Mouse (Mus musculus) hindbrain, postnatal 0 days (tissue): ENCODE measurements around the gene Rmi1. TPM values are rescaled to one million over a fixed set of nuclear protein-coding genes. Genes with fewer than 3 reads are reported as not detected.
"Not testable (repeated sequence)": the region's sequence is repeated elsewhere in the genome, so short reads cannot be mapped to it uniquely, and the experiment has no call there.

Experiments
- ATAC-seq: fragments of 200-750 bp; cut with Nextera tagmentation; 2 replicates; pipeline ENCODE4 v1.8.0; 2017; ENCODE audit warnings: mild to moderate bottlenecking, moderate TSS enrichment, moderate library complexity
- DNase-seq: peaks from one replicate; pipeline ENCODE4 v3.0.0-alpha.2; 2015; ENCODE audit warnings: low spot score
- H3K27ac ChIP-seq: fragments of 300-500 bp; sonication (generic); 2 replicates; pipeline ENCODE4 v1.5.1; 2014; ENCODE audit warnings: mild to moderate bottlenecking
- H3K27me3 ChIP-seq: fragments of 300-500 bp; sonication (generic); 2 replicates; pipeline ENCODE4 v1.6.1; 2014; ENCODE audit warnings: low read length, mixed read lengths; ENCODE audit not compliant: insufficient read depth
- H3K36me3 ChIP-seq: fragments of 300-500 bp; sonication (generic); 2 replicates; pipeline ENCODE4 v1.6.1; 2014; ENCODE audit warnings: low read length, mixed read lengths; ENCODE audit not compliant: insufficient read depth
- H3K4me1 ChIP-seq: fragments of 300-500 bp; sonication (generic); 2 replicates; pipeline ENCODE4 v1.6.1; 2014; ENCODE audit warnings: antibody characterized with exemption, low read length, mixed read lengths; ENCODE audit not compliant: insufficient read depth
- H3K4me2 ChIP-seq: fragments of 300-500 bp; sonication (generic); 2 replicates; pipeline ENCODE4 v1.6.1; 2014; ENCODE audit warnings: low read depth, mild to moderate bottlenecking, low read length, moderate library complexity, mixed read lengths
- H3K4me3 ChIP-seq: fragments of 300-500 bp; sonication (generic); 2 replicates; pipeline ENCODE4 v1.5.1; 2014; ENCODE audit warnings: low read length
- H3K9ac ChIP-seq: fragments of 300-500 bp; sonication (generic); replicated peaks from 2 replicates; pipeline ENCODE4 v1.6.1; 2014; ENCODE audit warnings: mild to moderate bottlenecking, low read length, moderate library complexity, mixed read lengths
- H3K9me3 ChIP-seq: fragments of 300-500 bp; sonication (generic); 2 replicates; pipeline ENCODE4 v1.6.1; 2016; ENCODE audit warnings: low read length, mixed read lengths
- CTCF ChIP-seq: IDR thresholded peaks from 2 replicates; pipeline ENCODE4 v1.5.1; 2016; ENCODE audit warnings: antibody characterized with exemption, control low read depth, low read depth
- whole genome bisulfite sequencing: fragments of 180-500 bp; shearing (Covaris S2); extraction: QIAGEN DNeasy Blood & Tissue Kit; methylation state at CpG from one replicate; pipeline ENCODE4 v1.1.7; 2014; 5-methylcytosine and 5-hydroxymethylcytosine counted together
- polyA plus RNA-seq: library from polyadenylated mRNA; unstranded; fragments of >200 nt; fragmentation: Nextera tagmentation; extraction: Ambion mirVana; gene quantifications from 2 replicates; pipeline ENCODE4 v1.2.1, GENCODE M21; 2015
- total RNA-seq: library from RNA; depleted of rRNA; stranded (reverse); fragments of >200 nt; gene quantifications from 2 replicates; pipeline ENCODE4 v1.2.3, GENCODE M21; 2014; rRNA removed

Rmi1 gene
- 10.8 and 11.1 TPM in 2 replicates for total RNA-seq
- polyA plus RNA-seq, result 19.0 and 19.5 TPM in 2 replicates

DNA sequence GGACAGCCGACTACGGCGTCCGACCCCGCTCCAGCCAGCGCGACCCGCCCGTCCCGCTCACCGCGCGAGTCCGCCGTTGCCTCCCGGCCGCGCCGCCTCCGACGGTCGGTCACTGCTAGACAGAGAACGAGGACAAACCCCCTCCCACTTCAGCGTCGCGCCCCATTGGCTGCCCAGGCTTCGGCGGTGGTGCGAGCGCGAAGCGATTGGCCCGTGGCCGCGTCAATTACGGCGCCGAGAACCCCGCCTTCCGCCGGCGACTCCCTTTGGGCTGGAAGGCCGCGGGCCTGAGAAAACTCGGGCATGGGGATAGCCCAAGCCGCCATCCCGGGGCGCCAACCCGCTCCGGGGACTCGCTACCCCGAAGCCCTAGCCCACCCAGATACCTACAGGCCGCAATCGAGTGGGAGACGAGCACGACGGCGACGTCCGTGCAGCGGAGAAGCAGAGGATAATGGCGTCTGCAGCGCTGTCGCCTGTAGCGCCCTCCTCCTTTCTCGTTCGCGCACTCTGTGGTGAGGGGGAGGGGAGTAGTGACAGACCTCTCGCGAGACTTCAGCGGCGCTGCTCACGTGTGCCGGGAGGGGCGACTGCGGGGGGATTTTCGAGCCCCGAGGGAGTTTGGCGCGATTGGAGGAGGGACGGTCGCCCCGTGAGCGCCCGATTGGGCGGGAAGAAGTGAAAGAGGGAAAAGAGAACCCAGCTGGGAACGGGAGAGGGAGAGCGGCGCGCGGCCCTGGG is at the start of gene Rmi1:
Gene Rmi1, plus strand, starts transcription at position 246 of the 741 bp plus-strand sequence.
- Histone ChIP-seq H3K27me3 (no peaks in the 10 kb centered on the region), H3K4me2 (peak within 1 kb of the TSS; percentile 81), H3K4me3 (peak within 1 kb of the TSS; percentile 98), H3K4me1 (no peaks in the 10 kb centered on the region; the same call in 1 of the 2 replicates), H3K36me3 (peaks cover 9% of the 10 kb centered on the region; the same call in 1 of the 2 replicates), H3K9me3 (no peaks in the 10 kb centered on the region), H3K9ac (peak within 1 kb of the TSS; percentile 99), H3K27ac (peak within 1 kb of the TSS; percentile 100)
- peak; percentile 97 for ATAC-seq
- 2% methylated on average over 86 of the region's 91 CpGs for WGBS
- TF ChIP-seq CTCF, result peak; percentile 42
- peak; percentile 99 for DNase-seq

GRCm38 (mm10) chr13:58352996-58353395 is 49.1 kb upstream of the Rmi1 start:
- Histone ChIP-seq H3K36me3 (no peaks in the 10 kb centered on the region), H3K9ac (no peak overlapping the region), H3K4me2 (no peak overlapping the region), H3K4me1 (no peaks in the 10 kb centered on the region), H3K27me3 (no peaks in the 10 kb centered on the region), H3K27ac (no peak overlapping the region), H3K4me3 (no peak overlapping the region), H3K9me3 (no peaks in the 10 kb centered on the region)
- DNase-seq (no peak), ATAC-seq (no peak)
- TF ChIP-seq CTCF, result no peak

GRCm38 (mm10) chr13:58358629-58359303 is 43.3 kb upstream of the Rmi1 start, which contains the start of gene Kif27:
Gene Kif27, minus strand, starts transcription at chr13:58359122.
- Histone ChIP-seq H3K36me3 (no peaks in the 10 kb centered on the region), H3K4me1 (no peaks in the 10 kb centered on the region), H3K4me2 (peak within 1 kb of the TSS; percentile 73), H3K9me3 (no peaks in the 10 kb centered on the region), H3K27me3 (no peaks in the 10 kb centered on the region), H3K4me3 (peak within 1 kb of the TSS; percentile 59), H3K9ac (peak within 1 kb of the TSS; percentile 56), H3K27ac (peak within 1 kb of the TSS; percentile 17; the same call in 1 of the 2 replicates)
- under 1% methylated on average over 73 of the region's 85 CpGs for WGBS
- peak; percentile 95 for ATAC-seq
- DNase-seq, result peak; percentile 83
- no peak for TF ChIP-seq CTCF

GRCm38 (mm10) chr13:58359304-58359653 is 42.8 kb upstream of the Rmi1 start:
- no peak for DNase-seq
- Histone ChIP-seq H3K27me3 (no peaks in the 10 kb centered on the region), H3K4me2 (peak overlapping the region; percentile 73), H3K9me3 (no peaks in the 10 kb centered on the region), H3K4me3 (peak overlapping the region; percentile 59), H3K9ac (peak overlapping the region; percentile 56; the same call in 1 of the 2 replicates), H3K27ac (0 out of 2 replicates have a peak overlapping the region, but pooled peaks have one; percentile 17), H3K4me1 (no peaks in the 10 kb centered on the region), H3K36me3 (no peaks in the 10 kb centered on the region)
- no peak for TF ChIP-seq CTCF
- peak; percentile 72 for ATAC-seq
- WGBS, result 6% methylated on average over 7 of the region's 7 CpGs

- Histone ChIP-seq H3K4me2 (no peak overlapping the region), H3K4me3 (no peak overlapping the region), H3K36me3 (no peaks in the 10 kb centered on the region), H3K9me3 (no peaks in the 10 kb centered on the region), H3K27me3 (no peaks in the 10 kb centered on the region), H3K9ac (no peak overlapping the region), H3K27ac (no peak overlapping the region), H3K4me1 (no peaks in the 10 kb centered on the region)
- ATAC-seq (no peak), DNase-seq (no peak)
- TF ChIP-seq CTCF, result no peak
- WGBS, result 77% methylated on average over 8 of the region's 8 CpGs
Measured at GRCm38 (mm10) chr13:58364353-58365175, 37.5 kb upstream of the Rmi1 start.

DNA sequence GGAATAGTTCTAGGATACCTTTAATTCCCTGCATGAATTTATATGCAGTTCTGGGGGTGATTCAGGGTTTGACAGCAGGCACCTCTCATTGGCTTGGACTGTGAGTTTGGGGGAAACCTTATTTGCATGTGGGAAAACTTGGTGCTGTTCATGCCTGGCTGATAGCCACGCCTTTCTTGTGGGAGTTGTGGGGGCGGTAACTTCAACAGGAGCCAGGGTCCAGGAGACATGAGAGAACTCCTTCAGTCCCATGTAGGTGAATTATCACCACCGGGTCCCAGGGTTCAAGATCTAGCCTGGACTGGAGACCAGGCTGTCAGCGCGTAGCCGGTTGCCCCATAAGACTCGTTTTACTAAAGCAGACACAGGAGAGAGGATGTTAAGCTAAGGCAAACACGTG is 36.9 kb upstream of the Rmi1 start:
- H3K4me2 ChIP-seq, H3K27ac ChIP-seq, DNase-seq, H3K9me3 ChIP-seq, H3K4me3 ChIP-seq, ATAC-seq, H3K36me3 ChIP-seq, H3K9ac ChIP-seq, H3K27me3 ChIP-seq, H3K4me1 ChIP-seq: not testable (repeated sequence)
- 84% methylated on average over 8 of the region's 8 CpGs for WGBS
